Mouse (Mus musculus): ENCODE data around the gene Nlrp3.

DNA sequence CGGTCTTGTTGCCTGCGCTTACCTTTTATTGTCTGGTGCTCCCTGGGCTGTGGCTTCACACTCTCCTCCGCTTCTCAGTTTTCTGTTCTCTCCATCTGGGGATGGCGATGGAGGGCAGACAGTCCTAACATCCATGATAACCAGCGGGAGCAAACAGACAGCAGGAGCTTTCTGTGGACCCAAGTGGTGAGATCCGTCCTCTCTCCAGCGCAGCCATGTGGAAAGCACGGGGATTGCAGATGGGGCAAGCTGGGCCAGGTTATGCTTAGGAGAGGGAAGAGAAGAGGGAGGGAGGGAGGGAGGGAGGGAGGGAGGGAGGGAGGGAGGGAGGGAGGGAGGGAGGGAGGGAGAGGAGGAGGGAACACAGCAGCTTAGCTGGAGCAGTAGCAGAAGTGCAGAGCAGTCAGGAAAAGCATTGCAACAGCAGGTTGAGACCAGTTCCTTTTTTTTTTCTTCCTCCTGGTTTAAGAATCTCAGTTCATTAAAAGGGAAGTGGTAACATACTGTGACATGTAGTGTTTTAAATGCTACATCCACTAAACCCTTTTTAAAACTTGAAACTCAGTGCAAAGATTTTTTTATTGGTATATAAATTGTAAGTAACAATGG lies 14.8 kb upstream of the Nlrp3 start, which contains the start of gene Zkscan17:
- no peak for TF ChIP-seq CTCF (IDR thresholded peaks at IDR 0.05; ENCODE audit: extremely low read depth, insufficient read depth, insufficient read length, insufficient replicate concordance)
- TF ChIP-seq POLR2A (IDR thresholded peaks at IDR 0.05; ENCODE audit: low read depth, low read length), result no peak

Measured in spleen, adult 2 months (tissue).